Mouse (Mus musculus) embryonic fibroblast, embryonic 13.5 days (primary cell): Measurements from ENCODE around the gene Ak7.

Source experiments
- CTCF ChIP-seq: IDR thresholded peaks from 2 replicates; pipeline ENCODE4 v1.5.1; 2011; ENCODE audit warnings: mild to moderate bottlenecking, control low read depth, low read length, moderate library complexity, borderline replicate concordance; ENCODE audit not compliant: insufficient read depth
- POLR2A ChIP-seq: IDR thresholded peaks from 2 replicates; pipeline ENCODE4 v1.6.1; 2011; ENCODE audit warnings: low read depth, mild to moderate bottlenecking, control low read depth, low read length, moderate library complexity

- TF ChIP-seq CTCF (no peak), POLR2A (no peak)
Observed at GRCm38 (mm10) chr12:105813957-105814356, 108.2 kb downstream of the Ak7 start.
